Mouse (Mus musculus): ENCODE measurements around the gene Apom. TPM values are rescaled to one million over a fixed set of nuclear protein-coding genes. Genes with fewer than 3 reads are reported as not detected.
"Not testable (repeated sequence)": the region's sequence is repeated elsewhere in the genome, so short reads cannot be mapped to it uniquely, and the experiment has no call there.

Apom gene
- total RNA-seq, 2 experiments from 2014 or later: not detected

DNA sequence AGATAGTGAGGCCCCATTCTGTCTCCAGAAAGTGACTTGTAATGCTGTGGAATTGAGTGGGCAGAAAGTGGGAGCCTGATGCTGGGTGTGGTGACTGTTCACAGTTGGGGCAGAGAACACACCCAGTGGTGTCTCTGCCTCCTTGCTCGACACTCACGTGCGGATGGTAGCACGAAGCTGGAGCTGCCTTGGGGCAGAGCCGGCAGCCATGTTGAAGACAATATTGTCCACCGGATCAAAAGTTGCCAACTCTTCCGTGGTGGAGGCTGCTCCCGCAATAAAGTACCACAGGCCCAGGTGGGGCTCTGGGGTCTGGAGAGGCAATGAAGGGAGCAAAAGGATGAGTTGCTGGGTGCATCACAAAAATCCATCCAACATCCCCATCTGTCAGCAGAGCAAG, 812 bp downstream of the Apom start:
- no peak for DNase-seq (ENCODE audit: low spot score in 2 of 2)

DNA sequence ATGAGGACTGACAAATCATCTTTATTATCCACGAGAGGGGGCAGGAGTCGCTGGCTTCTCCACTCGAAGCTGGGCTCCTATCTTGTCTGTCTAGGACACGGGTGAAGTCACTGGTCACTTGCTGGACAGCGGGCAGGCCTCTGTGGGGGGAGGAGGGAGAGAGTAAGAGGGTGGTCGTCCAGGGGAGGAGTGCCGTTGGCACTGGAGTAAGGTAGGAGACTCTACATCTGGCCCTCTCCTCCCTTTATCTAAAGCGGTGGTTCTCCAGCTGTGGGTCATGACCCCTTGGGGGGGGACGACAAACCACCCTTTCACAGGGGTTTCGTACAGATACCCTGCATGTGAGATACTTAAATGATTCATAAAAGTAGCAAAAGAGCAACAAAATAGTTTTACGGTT, 2.9 kb downstream of the Apom start:
- no peak for DNase-seq (ENCODE audit: low spot score in 2 of 2)

DNA sequence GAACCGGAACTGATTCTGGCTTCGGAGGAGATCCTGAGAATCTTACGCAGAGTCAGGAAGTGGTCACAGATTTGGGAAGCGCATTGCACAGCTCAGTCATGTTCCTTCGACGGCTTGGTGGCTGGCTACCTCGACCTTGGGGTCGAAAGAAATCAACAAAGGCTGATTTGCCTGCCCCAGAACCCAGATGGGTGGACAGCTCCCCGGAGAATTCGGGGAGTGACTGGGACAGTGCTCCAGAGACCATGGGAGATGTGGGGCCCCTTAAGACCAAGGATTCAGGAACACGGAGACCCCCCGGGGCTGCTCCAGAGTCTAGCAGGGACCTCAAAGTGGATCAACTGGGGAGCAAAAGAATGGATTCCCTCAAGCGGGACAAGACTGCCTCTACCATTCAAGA, 4.8 kb downstream of the Apom start:
- DNase-seq (ENCODE audit: low spot score in 2 of 2): no peak

DNA sequence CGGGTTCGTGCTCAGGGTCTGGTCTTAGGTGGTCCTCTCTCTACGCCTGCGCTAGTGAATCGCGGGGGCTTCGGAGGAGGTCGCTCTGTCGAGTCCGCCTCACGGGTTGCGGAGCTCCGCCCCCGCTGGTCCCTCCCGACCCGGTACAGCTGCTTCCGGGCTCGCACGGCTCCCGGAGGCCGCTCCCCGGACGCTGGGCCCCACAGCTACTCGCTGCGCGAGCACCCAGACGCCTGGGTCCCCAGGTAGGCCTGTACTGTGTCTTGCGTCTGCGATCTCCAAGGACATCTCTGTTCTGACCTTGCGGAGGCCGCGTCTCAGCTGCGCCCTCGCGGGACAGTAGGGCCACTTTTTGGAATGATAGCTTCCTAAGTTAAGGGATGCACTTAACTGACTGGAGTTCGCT, 5.6 kb downstream of the Apom start, which contains the start of gene D17H6S53E:
Gene D17H6S53E, plus strand, starts transcription at position 168 of the 406 bp plus-strand sequence.
- peak; percentile 58 to 70 for DNase-seq (ENCODE audit: low spot score in 2 of 2)

DNA sequence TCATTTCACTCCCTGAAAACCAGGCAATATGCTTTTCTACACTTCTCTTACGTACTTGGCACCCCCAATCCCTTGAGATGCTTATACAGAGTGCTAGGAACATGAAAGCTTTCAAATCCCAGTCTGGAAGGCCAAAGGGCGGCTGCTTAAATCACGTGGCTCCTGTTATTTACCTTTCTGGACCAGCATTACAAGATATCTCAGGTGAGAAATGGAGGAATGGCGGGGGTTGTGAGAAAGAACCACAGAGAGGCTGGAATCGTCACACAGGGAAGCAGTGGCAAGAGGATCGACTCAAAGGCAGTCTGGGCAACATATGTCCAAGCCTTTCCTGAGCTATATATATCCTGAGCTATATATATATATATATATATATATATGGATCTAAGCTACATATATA, 6.3 kb downstream of the Apom start:
- no peak for DNase-seq (ENCODE audit: low spot score in 2 of 2)

DNA sequence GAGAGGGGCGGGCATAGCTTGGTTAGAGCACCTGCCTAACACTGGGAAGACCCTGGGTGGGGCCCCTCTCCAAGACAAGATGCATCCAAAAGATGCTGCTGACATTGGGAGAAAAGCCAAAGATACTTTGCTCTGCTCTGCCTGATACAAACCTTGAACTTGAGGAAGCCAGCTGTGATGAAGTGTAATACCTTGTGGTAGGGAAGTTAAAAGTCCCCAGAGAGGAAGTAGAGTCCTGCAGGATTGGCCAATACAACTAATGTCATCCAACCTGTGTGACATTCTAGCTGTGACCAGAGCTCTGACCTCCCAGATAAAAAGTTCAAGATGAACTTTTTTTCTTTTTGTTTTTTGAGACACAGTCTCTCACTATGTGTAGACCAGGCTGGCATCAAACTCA, 6.8 kb downstream of the Apom start:
- no peak for DNase-seq (ENCODE audit: low spot score in 2 of 2)

DNA sequence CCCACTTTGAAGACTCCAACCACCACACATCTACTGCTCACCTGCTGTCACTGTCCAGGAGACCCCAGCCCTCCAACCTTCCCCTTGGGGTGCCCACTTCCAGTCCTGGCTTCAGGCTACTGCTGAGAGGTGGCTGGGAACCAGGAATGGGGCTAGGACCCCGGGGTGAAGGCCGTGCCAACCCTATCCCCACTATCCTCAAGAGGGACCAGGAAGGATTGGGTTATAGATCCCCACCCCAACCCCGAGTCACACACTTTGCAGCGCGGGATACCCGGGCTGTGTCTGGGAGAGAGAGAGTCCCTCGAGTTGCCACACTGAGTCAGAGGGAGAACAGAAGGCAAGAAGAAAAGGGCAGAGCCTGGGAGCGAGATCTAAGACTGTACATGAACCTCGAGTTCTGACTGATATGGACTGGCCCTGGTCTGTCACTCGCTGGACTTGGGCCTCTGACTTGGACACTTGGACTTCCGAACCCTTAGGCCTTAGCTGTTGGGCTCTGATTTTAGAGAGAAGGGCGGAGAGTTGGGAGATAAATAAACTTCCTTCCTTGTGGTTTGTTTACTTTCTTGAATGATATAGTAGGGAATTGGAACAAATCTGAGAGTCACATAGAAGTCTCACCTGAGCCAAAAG, 7.5 kb downstream of the Apom start:
- DNase-seq (ENCODE audit: low spot score in 2 of 2): not testable (repeated sequence)

DNA sequence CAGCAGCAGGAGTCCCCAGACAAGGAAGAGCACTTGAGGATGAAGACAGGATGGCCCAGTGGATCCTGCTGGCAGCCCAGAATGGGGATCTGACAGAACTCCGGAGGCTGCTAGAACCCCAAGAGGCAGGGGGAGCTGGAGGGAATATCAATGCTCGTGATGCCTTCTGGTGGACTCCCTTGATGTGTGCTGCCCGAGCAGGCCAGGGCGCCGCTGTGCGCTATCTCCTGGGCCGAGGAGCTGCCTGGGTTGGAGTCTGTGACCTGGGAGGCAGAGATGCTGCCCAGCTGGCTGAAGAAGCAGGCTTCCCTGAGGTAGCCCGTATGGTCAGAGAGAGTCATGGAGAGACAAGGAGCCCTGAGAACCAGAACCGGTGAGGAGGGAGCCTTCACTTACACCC, 8.6 kb downstream of the Apom start:
- DNase-seq (ENCODE audit: low spot score in 2 of 2): not testable (repeated sequence)

DNA sequence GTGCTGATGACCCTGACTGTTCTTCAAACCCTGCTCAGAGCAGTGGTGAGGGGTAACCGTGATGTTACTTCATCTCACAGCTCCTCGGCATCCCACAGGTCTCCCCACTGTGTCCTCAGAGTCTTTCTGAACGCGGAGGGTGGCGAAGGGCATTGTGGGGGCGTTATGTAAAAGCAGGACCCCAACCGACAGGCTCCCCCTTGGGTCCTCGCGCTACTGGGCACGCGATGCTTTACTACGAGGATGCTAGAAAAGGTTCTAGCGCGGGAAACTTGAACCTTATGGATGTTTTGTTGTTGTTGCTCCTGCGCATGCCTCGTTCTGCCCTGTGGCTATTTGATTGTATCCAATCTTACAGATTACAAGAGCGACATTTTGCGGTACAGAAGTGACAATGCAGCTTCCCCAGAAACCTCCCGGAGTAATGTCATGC, 10.0 kb downstream of the Apom start, which contains the start of gene Csnk2b:
Gene Csnk2b, minus strand, starts transcription at position 183 of the 433 bp plus-strand sequence.
- peak; percentile 62 to 85 for DNase-seq (ENCODE audit: low spot score in 2 of 2)

DNA sequence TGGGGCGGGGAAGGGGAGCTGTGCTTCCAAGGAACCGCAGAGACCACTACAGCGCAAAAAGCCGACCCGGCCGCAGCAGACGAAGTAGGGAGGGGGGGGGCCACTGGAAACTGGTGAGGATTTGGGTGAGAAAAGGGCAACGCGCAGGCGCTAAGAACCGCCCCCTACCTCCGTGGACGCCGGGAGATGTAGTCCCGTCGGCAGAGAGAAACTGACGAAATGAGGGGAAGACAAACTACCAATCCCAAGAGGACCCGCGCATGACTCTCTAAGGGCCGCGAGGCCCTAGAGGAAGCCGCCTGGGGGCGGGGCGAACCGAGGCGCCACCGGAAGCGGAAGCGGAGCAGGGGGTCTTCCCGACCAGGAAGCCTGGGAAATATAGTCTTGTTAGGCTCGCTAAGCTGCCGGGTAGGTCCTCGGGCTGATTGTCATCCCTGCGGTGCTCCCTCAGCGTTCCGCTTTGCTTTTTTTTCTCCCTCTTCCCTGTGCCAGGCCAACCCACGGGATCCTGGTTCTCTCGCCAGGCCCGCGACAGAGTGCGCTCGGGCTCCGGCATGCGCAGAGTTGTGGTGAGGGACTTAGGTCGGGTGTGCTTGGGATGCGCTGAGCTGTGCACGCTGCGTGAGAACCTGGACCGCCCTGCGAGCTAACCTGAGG, 10.6 kb downstream of the Apom start, which contains the start of gene Gpank1:
Gene Gpank1, plus strand, starts transcription at position 313 of the 657 bp plus-strand sequence.
- DNase-seq (ENCODE audit: low spot score in 2 of 2): peak; percentile 98

DNA sequence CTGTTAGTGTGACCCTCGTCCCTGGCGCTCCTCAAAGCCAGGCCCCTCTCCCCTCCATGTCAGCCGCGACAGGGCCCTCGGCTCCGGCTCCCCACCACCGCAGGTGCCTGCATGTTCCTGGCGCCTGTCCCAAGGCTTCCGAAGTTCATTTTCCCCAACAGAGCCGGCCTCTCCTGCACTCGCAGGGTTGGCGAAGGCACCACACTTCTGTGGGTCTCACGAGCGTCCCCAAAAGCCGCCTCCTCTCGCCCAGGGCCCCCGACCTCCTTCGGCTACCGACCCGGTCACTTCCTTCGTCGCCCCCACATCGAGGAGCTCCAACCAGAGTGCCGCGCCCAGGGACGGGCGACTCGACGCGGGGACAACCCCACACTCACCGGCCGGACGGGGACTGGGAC, 11.1 kb downstream of the Apom start:
- DNase-seq (ENCODE audit: low spot score in 2 of 2): peak in 1 of 2 experiments; percentile 30

DNA sequence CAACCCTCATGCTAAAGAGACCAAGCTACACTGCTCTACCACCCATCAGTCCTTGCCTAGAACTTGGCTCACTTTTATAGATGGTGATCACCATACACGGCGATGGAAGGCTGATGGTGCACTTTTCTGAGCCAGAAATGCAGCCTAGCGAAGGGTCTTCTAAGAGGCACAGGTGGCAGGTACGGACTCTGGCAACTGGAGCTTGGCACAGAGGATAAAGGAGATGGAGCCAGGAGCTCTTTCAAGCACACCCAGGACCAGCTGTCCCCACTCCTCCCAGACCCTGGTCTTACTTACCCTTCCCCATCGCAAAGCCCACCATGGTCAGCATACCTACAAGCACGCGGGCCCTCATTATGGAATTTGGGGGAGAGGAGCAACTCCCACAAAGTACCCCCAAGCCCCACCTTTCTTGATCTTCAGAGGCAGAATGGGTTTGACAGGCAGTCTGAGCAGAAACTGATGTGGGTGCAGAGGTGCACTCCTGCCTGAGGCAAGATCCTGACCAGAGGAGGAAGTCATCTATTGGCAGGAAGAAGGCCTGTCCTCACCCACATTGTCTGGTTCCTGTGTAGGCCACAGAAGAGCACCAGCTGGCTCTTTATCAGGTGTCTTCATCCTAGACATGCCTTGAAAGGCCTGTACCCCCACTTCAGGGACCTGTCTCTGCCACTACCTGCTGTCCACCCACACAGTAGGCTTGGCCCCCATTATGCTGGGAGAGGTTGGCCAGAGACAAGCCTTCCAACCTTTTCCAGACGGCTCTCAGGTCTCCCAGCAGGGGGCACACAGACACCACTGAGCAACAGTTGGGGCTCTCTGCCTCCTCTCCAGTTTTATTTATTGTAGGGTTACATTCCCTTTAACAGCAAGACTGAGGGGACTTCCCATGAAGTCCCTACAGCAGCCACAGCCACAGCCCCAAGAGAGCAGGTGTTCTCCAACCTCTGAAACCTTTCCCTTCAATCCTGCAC, 16.5 kb downstream of the Apom start, which contains the start of gene Ly6g5b:
Gene Ly6g5b, minus strand, starts transcription at position 383 of the 974 bp plus-strand sequence.
- DNase-seq (ENCODE audit: low spot score in 2 of 2): no peak

DNA sequence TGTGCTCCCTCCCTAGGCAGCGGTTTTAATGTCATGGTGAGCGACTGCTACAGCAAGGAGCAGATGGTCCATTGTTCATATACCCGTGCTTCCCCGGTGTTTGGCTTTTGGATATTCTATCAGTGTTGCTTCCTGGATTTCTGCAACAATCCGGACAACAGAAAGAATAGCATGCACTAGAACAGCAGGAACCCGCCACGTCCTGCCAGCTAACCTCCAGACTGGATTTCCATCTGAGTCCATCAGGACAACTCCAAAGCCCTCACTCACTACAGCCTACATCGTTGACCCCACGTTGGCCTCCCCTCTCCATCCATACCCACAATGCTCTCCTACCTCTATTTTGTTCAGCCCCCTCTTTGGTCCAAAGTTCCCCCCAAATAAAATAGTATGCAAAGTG, 20.1 kb downstream of the Apom start:
- no peak for DNase-seq (ENCODE audit: low spot score in 2 of 2)

DNA sequence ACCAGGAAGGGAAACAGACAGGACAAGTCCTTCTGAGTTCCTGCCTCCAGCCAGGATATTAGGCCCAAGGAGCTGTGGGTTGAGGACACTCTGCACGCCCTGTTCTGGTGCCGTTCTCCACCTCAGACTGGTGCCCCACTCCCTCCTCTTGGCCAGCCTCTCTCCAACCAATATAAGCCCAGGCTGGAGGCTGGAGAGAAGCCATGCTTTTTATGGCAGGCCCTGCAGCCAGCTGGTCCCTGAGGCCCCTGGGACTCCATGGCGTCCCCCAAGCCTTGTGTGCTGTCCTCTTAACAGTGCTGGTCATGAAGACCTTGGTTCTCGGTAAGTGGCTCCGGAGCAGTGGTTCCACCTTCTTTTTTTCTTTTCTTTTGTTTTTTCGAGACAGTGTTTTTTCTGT, 23.8 kb downstream of the Apom start, which contains the start of gene Ly6g5c:
Gene Ly6g5c, plus strand, starts transcription at position 183 of the 400 bp plus-strand sequence.
- no peak for DNase-seq (ENCODE audit: low spot score in 2 of 2)

DNA sequence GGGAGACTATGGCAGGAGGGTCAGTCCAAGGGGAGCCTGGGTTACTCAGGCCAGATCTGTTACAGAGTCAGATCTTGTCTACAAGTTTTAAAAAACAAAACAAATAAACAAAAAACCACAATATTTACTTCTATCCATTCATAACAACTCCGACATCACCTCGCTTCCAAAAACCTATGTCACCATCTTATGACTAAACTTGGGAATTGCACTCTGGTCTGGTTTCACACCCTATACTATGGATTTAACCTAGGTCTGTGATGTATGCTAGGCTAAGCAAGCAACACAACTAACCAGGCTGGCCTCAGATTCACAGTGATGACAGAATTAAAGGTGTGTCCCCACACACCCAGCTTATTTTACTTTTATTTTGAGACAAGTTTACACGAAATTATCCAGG, 25.3 kb downstream of the Apom start:
- DNase-seq (ENCODE audit: low spot score in 2 of 2): no peak

DNA sequence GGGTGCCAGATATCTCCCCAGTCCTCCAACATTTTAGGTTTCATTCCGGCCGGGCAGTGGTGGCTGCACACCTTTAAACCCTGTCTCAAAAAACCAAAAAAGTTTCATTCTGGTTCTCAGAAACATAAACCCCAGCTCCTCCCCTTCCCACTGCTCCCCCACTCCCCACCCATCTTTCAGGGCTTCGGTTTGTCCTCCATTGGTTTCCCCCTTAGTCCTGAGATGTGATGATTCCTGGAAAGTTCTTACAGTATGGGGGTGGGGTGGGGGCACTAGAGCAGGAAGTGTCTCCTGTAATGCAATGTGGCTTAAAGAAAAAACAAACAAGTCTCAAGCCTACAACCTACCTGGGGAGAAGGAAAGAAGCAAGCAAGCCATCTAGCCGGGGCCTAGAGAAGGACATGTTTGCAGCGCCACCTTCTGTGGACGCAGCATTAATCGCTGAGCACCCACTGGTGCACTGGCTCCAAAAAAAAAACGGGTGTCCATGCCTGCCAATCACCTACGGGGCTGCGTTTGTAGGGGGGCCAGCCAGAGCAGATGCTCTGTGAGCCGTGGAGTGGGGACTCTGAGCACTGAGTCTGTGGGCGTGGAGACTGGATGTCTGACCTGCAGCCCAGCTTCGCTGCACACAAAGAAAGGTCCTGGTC, 26.0 kb downstream of the Apom start:
- peak in 1 of 2 experiments; percentile 40 for DNase-seq (ENCODE audit: low spot score in 2 of 2)

DNA sequence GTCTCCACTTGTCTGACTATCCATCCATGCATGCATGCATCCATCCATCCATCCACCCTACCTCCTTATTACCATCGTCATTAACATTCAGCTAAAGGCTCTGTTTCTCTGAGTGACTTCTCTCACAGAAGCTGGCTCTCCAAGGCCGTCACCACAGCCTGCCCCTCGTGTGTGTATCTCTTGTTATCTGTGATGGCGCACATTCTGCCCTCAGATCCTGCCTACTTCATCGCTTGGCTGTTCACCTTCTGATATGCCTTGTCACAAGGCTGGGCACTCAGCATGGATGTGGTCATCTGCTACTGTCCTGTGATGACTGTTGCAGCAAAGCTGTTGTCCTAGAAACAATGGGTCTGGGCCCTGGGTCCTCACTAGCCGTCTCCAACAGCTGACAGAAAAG, 27.1 kb downstream of the Apom start:
- DNase-seq (ENCODE audit: low spot score in 2 of 2): no peak

DNA sequence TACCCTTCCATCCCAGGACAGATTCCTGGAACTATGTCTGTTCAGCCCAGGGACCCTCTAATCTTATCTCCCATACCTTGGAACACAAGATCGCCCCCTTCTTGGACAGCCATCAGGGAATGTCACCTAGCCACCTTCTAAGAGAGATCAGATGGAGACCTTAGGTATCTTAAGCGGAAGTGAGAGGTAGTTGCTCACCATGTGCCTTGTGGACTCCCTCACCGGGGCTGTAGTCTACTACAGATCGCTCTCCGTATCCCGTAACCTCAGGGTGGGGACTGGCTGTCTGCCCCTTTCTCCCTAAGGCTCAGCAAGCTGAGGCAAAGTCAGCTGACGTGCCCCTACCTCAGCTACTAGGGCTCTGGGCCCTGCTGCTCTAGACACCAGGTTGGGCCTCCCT, 27.8 kb downstream of the Apom start:
- DNase-seq (ENCODE audit: low spot score in 2 of 2): no peak

DNA sequence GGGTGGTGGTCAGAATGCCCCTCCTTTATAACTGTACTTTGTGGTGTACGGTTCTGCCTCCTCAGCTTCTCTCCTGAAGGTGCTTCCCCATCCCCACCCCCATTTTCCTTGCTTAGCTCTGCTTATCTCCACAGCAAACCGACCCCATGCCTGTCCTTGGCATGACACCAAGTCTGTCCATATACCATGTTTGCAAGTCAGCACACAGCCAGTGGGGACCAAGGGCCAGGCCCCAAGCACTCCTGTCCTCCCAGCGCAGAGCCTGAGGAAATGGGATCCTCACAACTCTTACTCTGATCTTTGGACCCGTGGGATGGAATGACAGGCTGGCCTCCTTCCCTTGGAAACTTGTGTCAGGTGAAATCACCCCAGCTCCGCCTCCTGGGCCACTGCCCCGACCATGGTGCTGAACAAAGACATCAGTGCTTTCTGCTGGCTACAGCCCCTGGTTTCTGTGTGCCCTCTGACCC, 28.6 kb downstream of the Apom start:
- no peak for DNase-seq (ENCODE audit: low spot score in 2 of 2)

DNA sequence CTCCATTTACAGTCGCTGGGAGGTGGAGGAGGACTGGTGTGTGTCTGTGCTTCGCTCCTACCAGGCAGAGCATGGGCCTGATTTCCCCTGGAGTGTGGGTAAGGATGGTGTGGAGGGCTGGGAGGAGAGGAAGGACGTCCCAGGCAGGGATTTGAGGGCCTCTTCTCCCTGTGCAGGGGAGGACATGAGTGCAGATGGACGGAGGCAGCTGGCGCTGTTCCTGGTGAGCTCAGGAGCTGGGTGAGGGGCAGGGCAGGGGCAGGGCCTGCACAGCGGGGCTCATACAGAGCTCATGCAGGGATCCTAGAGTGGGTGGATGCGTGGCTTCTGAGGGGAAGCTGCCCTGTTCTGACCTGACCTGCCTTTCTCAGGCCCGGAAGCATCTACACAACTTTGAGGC, 29.6 kb downstream of the Apom start:
- no peak for DNase-seq (ENCODE audit: low spot score in 2 of 2)

DNA sequence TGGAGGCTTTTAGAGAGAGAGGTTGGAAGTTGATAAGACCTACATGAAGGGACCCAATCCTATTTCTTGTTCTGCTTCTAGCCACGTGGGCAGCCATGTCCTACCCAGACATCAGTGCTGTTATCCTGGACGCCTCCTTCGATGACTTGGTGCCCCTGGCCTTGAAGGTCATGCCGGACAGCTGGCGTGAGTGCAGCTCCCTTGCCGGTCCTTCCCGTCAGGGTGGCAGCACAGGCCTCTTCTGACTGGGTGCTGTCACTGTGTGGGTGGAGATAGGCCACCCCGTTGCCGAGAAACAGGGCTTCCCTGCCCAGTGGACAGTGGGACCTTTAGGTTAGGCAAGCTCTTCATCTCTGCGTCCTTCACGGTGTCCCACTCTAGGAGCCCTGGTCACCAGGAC, 30.7 kb downstream of the Apom start:
- no peak for DNase-seq (ENCODE audit: low spot score in 2 of 2)

Data from layer of hippocampus, adult 18-20 months (tissue).